Mouse (Mus musculus): Measurements from ENCODE around the gene Trub1. TPM values are rescaled to one million over a fixed set of nuclear protein-coding genes. Genes with fewer than 3 reads are reported as not detected.

The Trub1 gene
- polyA plus RNA-seq, 1 experiment: 4.7 TPM

GRCm38 (mm10) chr19:57411375-57412196 lies 41.1 kb upstream of the Trub1 start:
- Histone ChIP-seq H3K4me2 (ENCODE audit: low read depth) (no peak overlapping the region), H3K4me3 (no peak overlapping the region), H3K79me2 (ENCODE audit: control insufficient read depth, insufficient read depth) (no peaks in the 10 kb centered on the region), H3K36me3 (ENCODE audit: control insufficient read depth, insufficient read depth) (no peaks in the 10 kb centered on the region), H3ac (ENCODE audit: control insufficient read depth, insufficient read length) (no peak overlapping the region), H3K27me3 (ENCODE audit: control insufficient read depth, insufficient read depth, insufficient read length) (no peaks in the 10 kb centered on the region)
- no peak for TF ChIP-seq MAX (IDR thresholded peaks at IDR 0.05; ENCODE audit: low read depth)
- no peak for TF ChIP-seq POLR2A (IDR thresholded peaks at IDR 0.05; ENCODE audit: insufficient read length, low read depth)
- no peak for TF ChIP-seq REST (IDR thresholded peaks at IDR 0.05; ENCODE audit: insufficient read depth, insufficient read length)
- no peak for TF ChIP-seq TCF3 (IDR thresholded peaks at IDR 0.05; ENCODE audit: insufficient read length, low read depth)
- no peak for TF ChIP-seq USF1 (IDR thresholded peaks at IDR 0.05; ENCODE audit: low read depth)

DNA sequence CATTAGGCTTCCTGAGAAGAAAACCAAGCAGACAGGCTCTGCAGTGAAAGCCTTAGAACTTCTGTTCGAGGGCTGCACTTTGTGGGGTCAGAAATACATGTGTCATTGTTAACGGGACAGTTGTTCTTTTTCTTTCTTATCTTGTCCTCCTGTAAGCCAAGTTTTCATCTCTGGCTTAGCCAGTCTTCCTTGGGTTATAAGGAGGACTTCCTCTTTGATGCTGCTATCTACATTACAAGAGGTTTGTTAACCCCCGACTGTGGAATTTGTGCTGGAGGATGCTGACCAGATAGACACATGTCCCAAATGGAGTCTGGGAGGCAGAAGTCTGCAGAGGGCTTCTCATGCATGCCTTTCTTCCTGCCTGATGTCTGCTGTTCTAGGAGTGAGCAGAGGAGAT lies 39.5 kb upstream of the Trub1 start:
- Histone ChIP-seq H3K27me3 (ENCODE audit: control insufficient read depth, insufficient read depth, insufficient read length) (no peaks in the 10 kb centered on the region), H3ac (ENCODE audit: control insufficient read depth, insufficient read length) (no peak overlapping the region), H3K4me3 (no peak overlapping the region), H3K79me2 (ENCODE audit: control insufficient read depth, insufficient read depth) (no peaks in the 10 kb centered on the region), H3K36me3 (ENCODE audit: control insufficient read depth, insufficient read depth) (no peaks in the 10 kb centered on the region), H3K4me2 (ENCODE audit: low read depth) (no peak overlapping the region)
- TF ChIP-seq TCF3 (IDR thresholded peaks at IDR 0.05; ENCODE audit: insufficient read length, low read depth) (no peak), MAX (IDR thresholded peaks at IDR 0.05; ENCODE audit: low read depth) (no peak), CEBPB (IDR thresholded peaks at IDR 0.05; ENCODE audit: insufficient read depth, poor library complexity, severe bottlenecking) (no peak), TCF12 (IDR thresholded peaks at IDR 0.05; ENCODE audit: insufficient read depth, poor library complexity, severe bottlenecking) (no peak), E2F4 (IDR thresholded peaks at IDR 0.05; ENCODE audit: insufficient read depth) (no peak), USF1 (IDR thresholded peaks at IDR 0.05; ENCODE audit: low read depth) (no peak), SRF (IDR thresholded peaks at IDR 0.05; ENCODE audit: control insufficient read depth, insufficient read length, low read depth) (no peak), MYOG (IDR thresholded peaks at IDR 0.05; ENCODE audit: control insufficient read depth in 1 of 3, insufficient read depth in 1 of 3, insufficient read length in 2 of 3, low read depth in 2 of 3) (no peak), POLR2AphosphoS2 (IDR thresholded peaks at IDR 0.05; ENCODE audit: insufficient read length, low read depth) (no peak), MYOD1 (IDR thresholded peaks at IDR 0.05; ENCODE audit: control insufficient read depth in 1 of 3, insufficient read length in 2 of 3, low read depth in 2 of 3) (no peak), REST (IDR thresholded peaks at IDR 0.05; ENCODE audit: insufficient read depth, insufficient read length) (no peak), POLR2A (IDR thresholded peaks at IDR 0.05; ENCODE audit: insufficient read length, low read depth) (no peak)

- Histone ChIP-seq H3ac (ENCODE audit: control insufficient read depth, insufficient read length) (no peak overlapping the region), H3K27me3 (ENCODE audit: control insufficient read depth, insufficient read depth, insufficient read length) (no peaks in the 10 kb centered on the region), H3K4me3 (no peak overlapping the region), H3K4me2 (ENCODE audit: low read depth) (no peak overlapping the region), H3K36me3 (ENCODE audit: control insufficient read depth, insufficient read depth) (no peaks in the 10 kb centered on the region), H3K79me2 (ENCODE audit: control insufficient read depth, insufficient read depth) (no peaks in the 10 kb centered on the region)
- TF ChIP-seq MYOG (IDR thresholded peaks at IDR 0.05; ENCODE audit: control insufficient read depth in 1 of 3, insufficient read depth in 1 of 3, insufficient read length in 2 of 3, low read depth in 2 of 3): no peak
- TF ChIP-seq MAX (IDR thresholded peaks at IDR 0.05; ENCODE audit: low read depth): no peak
- TF ChIP-seq POLR2A (IDR thresholded peaks at IDR 0.05; ENCODE audit: insufficient read length, low read depth): no peak
Measured at GRCm38 (mm10) chr19:57413918-57414317, 38.8 kb upstream of the Trub1 start.

DNA sequence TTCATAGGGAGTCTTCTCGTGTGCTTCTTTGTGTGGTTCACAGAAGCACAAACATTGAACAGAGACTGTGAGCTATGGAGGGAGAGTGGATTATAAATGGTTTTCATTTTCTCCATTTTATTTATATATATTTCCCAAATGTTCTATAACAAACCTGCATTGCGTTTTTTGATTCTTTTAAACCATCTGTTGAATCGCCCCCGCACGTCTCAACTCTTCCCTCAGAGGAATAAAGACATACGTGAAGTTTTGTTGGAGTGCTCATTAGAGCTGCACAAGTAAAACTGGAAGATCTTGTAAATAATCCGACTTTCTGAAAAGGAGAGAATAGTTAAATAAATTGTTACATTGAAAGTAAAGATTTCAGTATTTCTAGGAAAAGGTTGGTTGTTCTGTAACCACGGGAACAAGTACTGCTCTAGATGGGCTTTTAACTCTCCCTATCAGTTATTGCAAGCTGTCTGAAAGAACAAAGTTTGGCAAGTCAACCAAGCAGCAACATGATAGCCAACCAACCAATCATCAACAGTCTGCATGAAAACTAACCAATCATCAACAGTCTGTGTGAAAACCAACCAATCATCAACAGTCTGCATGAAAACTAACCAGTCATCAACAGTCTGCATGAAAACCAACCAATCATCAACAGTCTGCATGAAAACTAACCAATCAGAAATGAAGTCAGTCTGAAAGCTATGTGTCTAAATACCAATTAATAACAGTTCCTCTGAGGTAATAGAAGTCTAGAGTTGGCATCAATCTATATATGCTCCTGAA lies 37.5 kb upstream of the Trub1 start:
- H3ac ChIP-seq (ENCODE audit: control insufficient read depth, insufficient read length): no peak overlapping the region
- H3K27me3 ChIP-seq (ENCODE audit: control insufficient read depth, insufficient read depth, insufficient read length): no peaks in the 10 kb centered on the region
- TF ChIP-seq USF1 (IDR thresholded peaks at IDR 0.05; ENCODE audit: low read depth): no peak
- no peak for TF ChIP-seq CEBPB (IDR thresholded peaks at IDR 0.05; ENCODE audit: insufficient read depth, poor library complexity, severe bottlenecking)
- no peak for TF ChIP-seq REST (IDR thresholded peaks at IDR 0.05; ENCODE audit: insufficient read depth, insufficient read length)
- TF ChIP-seq POLR2A (IDR thresholded peaks at IDR 0.05; ENCODE audit: insufficient read length, low read depth): no peak
- TF ChIP-seq TCF12 (IDR thresholded peaks at IDR 0.05; ENCODE audit: insufficient read depth, poor library complexity, severe bottlenecking): no peak
- no peak for TF ChIP-seq TCF3 (IDR thresholded peaks at IDR 0.05; ENCODE audit: insufficient read length, low read depth)
- no peak for TF ChIP-seq MAX (IDR thresholded peaks at IDR 0.05; ENCODE audit: low read depth)
- no peak for TF ChIP-seq E2F4 (IDR thresholded peaks at IDR 0.05; ENCODE audit: insufficient read depth)
- no peak for TF ChIP-seq POLR2AphosphoS2 (IDR thresholded peaks at IDR 0.05; ENCODE audit: insufficient read length, low read depth)
- no peak for TF ChIP-seq SRF (IDR thresholded peaks at IDR 0.05; ENCODE audit: control insufficient read depth, insufficient read length, low read depth)
- no peak for TF ChIP-seq MYOG (IDR thresholded peaks at IDR 0.05; ENCODE audit: control insufficient read depth in 1 of 3, insufficient read depth in 1 of 3, insufficient read length in 2 of 3, low read depth in 2 of 3)
- H3K4me2 ChIP-seq (ENCODE audit: low read depth): no peak overlapping the region
- no peaks in the 10 kb centered on the region for H3K36me3 ChIP-seq (ENCODE audit: control insufficient read depth, insufficient read depth)
- H3K4me3 ChIP-seq: no peak overlapping the region
- H3K79me2 ChIP-seq (ENCODE audit: control insufficient read depth, insufficient read depth): no peaks in the 10 kb centered on the region
